Mouse (Mus musculus): Measurements from ENCODE around the gene Alkbh1. TPM values are rescaled to one million over a fixed set of nuclear protein-coding genes. Genes with fewer than 3 reads are reported as not detected.
"Not testable (repeated sequence)": the region's sequence is repeated elsewhere in the genome, so short reads cannot be mapped to it uniquely, and the experiment has no call there.

Gene Alkbh1
- 63.1 and 71.7 TPM in 2 replicates for polyA plus RNA-seq (2016; fragmentation: Nextera tagmentation; extraction: Ambion mirVana)

DNA sequence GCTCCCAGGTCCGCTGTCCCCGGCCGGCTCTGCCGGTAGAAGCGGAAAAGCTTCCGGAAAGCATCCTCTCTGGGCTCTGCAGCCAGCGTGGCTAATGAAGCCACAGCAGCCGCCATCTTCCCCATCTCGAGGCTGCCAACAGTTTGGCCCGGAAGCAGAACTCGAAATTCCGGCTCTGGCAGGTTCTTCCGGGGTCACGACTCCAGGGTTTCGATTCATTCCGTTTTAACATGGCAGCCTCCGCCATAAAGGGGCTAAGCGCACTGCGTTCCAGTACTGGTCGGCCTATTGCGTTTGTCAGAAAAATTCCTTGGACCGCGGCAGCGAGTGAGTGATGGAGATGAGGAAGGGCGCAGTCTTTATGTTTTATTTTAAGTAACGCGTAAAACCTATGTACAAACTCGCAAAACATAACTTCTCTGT, at the start of gene Alkbh1, which contains the start of gene Slirp:
TSS of gene Alkbh1 (minus strand) at position 318 of the 423 bp plus-strand sequence.
TSS of gene Slirp (plus strand) at position 197 of the 423 bp plus-strand sequence.
- peaks cover 67% of the 10 kb centered on the region for H3K36me3 ChIP-seq (replicated peaks)
- H3K4me3 ChIP-seq, result peak within 1 kb of the TSS; percentile 86
- H3K27ac ChIP-seq, result peak within 1 kb of the TSS; percentile 95
- H3K9me3 ChIP-seq, result no peaks in the 10 kb centered on the region
- H3K27me3 ChIP-seq (ENCODE audit: poor library complexity, severe bottlenecking), result no peaks in the 10 kb centered on the region
- H3K4me1 ChIP-seq, result peaks cover 25% of the 10 kb centered on the region
- WGBS, result 0% methylated on average over 28 of the region's 28 CpGs
- peak; percentile 89 for DNase-seq (ENCODE audit: extremely low spot score, low spot score)

DNA sequence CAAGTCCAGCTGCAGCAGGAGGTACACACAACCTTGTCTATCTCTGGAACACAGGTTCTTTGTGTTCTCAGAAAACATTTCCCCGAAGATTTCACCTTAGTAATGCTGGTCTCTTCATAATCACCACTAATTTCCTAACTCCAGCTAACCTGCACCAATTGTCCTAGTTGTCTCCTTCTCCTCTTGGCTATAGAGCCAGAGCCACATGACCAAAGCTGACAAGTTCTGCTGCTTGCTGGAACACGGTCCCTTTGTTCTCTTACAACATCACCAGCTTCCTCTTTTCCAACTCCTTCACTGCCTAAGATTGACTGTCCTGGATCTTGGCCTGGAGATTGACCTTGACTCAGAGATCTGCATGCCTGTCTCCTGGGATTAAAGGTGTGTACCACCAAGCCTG, 44.9 kb upstream of the Alkbh1 start:
- not testable (repeated sequence) for H3K4me3 ChIP-seq; H3K36me3 ChIP-seq (replicated peaks); DNase-seq (ENCODE audit: extremely low spot score, low spot score); H3K9me3 ChIP-seq; H3K27ac ChIP-seq; H3K27me3 ChIP-seq (ENCODE audit: poor library complexity, severe bottlenecking); H3K4me1 ChIP-seq
- WGBS, result 72% methylated on average over 2 of the region's 2 CpGs

GRCm38 (mm10) chr12:87482482-87482881, 38.7 kb upstream of the Alkbh1 start:
- not testable (repeated sequence) for H3K4me1 ChIP-seq; H3K4me3 ChIP-seq; H3K27me3 ChIP-seq (ENCODE audit: poor library complexity, severe bottlenecking)

GRCm38 (mm10) chr12:87474756-87475155, 30.9 kb upstream of the Alkbh1 start:
- no peak for DNase-seq (ENCODE audit: extremely low spot score, low spot score)

More at GRCm38 (mm10) chr12:87482482-87482881, 38.7 kb upstream of the Alkbh1 start:
- H3K27ac ChIP-seq; H3K36me3 ChIP-seq (replicated peaks); DNase-seq (ENCODE audit: extremely low spot score, low spot score); H3K9me3 ChIP-seq: not testable (repeated sequence)
- WGBS, result 89% methylated on average over 5 of the region's 5 CpGs

GRCm38 (mm10) chr12:87471964-87472786, 28.4 kb upstream of the Alkbh1 start, which contains the start of gene Snw1:
Gene Snw1, minus strand, starts transcription at chr12:87472274.
- Histone ChIP-seq H3K9me3 (no peaks in the 10 kb centered on the region), H3K27ac (peak within 1 kb of the TSS; percentile 97), H3K4me3 (peak within 1 kb of the TSS; percentile 88), H3K27me3 (ENCODE audit: poor library complexity, severe bottlenecking) (no peaks in the 10 kb centered on the region), H3K36me3 (replicated peaks) (peaks cover 28% of the 10 kb centered on the region), H3K4me1 (peaks cover 13% of the 10 kb centered on the region)
- DNase-seq (ENCODE audit: extremely low spot score, low spot score), result peak; percentile 94
- 3% methylated on average over 45 of the region's 45 CpGs for WGBS

More at GRCm38 (mm10) chr12:87474756-87475155, 30.9 kb upstream of the Alkbh1 start:
- H3K36me3 ChIP-seq (replicated peaks), result peaks cover 6% of the 10 kb centered on the region
- peaks cover 13% of the 10 kb centered on the region for H3K4me1 ChIP-seq
- H3K27me3 ChIP-seq (ENCODE audit: poor library complexity, severe bottlenecking), result no peaks in the 10 kb centered on the region
- no peaks in the 10 kb centered on the region for H3K9me3 ChIP-seq
- no peak overlapping the region for H3K4me3 ChIP-seq
- no peak overlapping the region for H3K27ac ChIP-seq
- 84% methylated on average over 3 of the region's 3 CpGs for WGBS

- no peak for DNase-seq (ENCODE audit: extremely low spot score, low spot score)
- under 1% methylated on average over 19 of the region's 19 CpGs for WGBS
- peak overlapping the region; percentile 97 for H3K27ac ChIP-seq
- H3K4me3 ChIP-seq, result peak overlapping the region; percentile 88
- no peaks in the 10 kb centered on the region for H3K9me3 ChIP-seq
- H3K36me3 ChIP-seq (replicated peaks), result peaks cover 35% of the 10 kb centered on the region
- H3K4me1 ChIP-seq, result peaks cover 13% of the 10 kb centered on the region
- no peaks in the 10 kb centered on the region for H3K27me3 ChIP-seq (ENCODE audit: poor library complexity, severe bottlenecking)
Observed at GRCm38 (mm10) chr12:87471421-87471963, 27.7 kb upstream of the Alkbh1 start.

DNA sequence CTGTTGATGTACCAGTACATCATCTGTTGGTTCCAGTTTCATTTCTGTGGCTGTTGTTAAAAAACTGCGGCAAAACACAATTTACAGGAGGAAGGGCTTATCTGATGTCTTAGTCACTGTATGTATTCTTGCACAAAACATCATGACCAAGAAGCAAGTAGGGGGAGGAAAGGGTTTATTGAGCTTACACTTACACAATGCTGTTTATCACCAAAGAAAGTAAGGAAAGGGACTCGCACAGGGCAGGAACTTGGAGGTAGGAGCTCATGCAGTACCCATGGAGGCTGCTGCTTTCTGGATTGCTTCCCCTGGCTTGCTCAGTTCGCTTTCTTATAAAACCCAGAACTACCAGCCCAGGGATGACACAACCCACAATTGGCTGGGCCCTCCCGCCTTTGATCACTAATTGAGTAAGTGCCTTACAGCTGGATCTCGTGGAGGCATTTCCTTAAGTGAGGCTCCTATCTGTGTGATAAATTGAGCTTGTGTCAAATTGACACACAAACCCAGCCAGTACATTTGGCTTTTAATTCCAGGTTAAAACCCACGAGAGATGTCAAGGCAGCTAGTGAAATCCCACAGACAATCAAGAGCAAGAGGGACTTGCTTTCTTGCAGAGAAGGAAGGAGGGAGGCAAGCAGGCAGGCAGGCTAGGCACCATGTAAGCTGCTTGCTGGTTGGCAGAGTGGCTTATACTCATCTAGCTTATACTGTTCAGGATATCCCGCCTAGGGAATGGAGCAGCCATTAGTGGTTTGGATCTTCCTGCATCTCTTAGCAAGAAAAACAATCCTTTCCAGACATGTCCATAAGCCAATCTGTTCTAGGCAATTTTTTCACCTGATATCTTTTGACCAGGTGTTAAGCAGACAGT, 26.7 kb upstream of the Alkbh1 start:
- Histone ChIP-seq H3K36me3 (replicated peaks) (peaks cover 43% of the 10 kb centered on the region), H3K9me3 (no peaks in the 10 kb centered on the region), H3K4me3 (peak overlapping the region; percentile 88), H3K27me3 (ENCODE audit: poor library complexity, severe bottlenecking) (no peaks in the 10 kb centered on the region), H3K27ac (peak overlapping the region; percentile 97), H3K4me1 (peaks cover 13% of the 10 kb centered on the region)
- DNase-seq (ENCODE audit: extremely low spot score, low spot score), result no peak
- WGBS, result 75% methylated on average over 7 of the region's 7 CpGs

GRCm38 (mm10) chr12:87464678-87465297, 21.0 kb upstream of the Alkbh1 start:
- Histone ChIP-seq H3K9me3 (no peaks in the 10 kb centered on the region), H3K27me3 (ENCODE audit: poor library complexity, severe bottlenecking) (no peaks in the 10 kb centered on the region), H3K36me3 (replicated peaks) (peaks cover 94% of the 10 kb centered on the region), H3K4me1 (no peaks in the 10 kb centered on the region), H3K4me3 (no peak overlapping the region), H3K27ac (no peak overlapping the region)
- DNase-seq (ENCODE audit: extremely low spot score, low spot score), result no peak
- WGBS, result 92% methylated on average over 6 of the region's 6 CpGs

DNA sequence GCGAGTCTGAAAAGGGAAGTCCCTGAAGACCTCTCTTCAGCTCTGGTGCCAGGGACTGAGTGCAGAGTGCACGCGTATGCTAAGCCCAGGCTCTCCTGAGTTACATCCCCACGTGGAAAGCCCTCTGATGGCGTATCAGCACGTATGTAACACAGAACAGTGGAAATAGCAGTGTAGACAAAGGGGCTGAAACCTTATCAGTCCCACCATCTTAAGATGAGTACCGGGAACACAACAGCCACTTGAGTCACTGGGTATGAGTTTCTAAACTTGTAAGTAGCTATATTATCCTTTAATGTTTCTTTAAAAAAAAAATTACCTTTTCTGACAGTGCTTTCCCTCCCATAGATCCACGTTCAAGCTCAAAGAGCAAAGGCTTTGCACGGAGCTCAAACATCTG, 5.6 kb upstream of the Alkbh1 start:
- no peak overlapping the region for H3K27ac ChIP-seq
- H3K4me1 ChIP-seq, result peaks cover 9% of the 10 kb centered on the region
- no peaks in the 10 kb centered on the region for H3K9me3 ChIP-seq
- WGBS, result 90% methylated on average over 9 of the region's 9 CpGs
- no peaks in the 10 kb centered on the region for H3K27me3 ChIP-seq (ENCODE audit: poor library complexity, severe bottlenecking)
- H3K4me3 ChIP-seq, result no peak overlapping the region
- H3K36me3 ChIP-seq (replicated peaks), result peaks cover 91% of the 10 kb centered on the region
- DNase-seq (ENCODE audit: extremely low spot score, low spot score), result no peak

DNA sequence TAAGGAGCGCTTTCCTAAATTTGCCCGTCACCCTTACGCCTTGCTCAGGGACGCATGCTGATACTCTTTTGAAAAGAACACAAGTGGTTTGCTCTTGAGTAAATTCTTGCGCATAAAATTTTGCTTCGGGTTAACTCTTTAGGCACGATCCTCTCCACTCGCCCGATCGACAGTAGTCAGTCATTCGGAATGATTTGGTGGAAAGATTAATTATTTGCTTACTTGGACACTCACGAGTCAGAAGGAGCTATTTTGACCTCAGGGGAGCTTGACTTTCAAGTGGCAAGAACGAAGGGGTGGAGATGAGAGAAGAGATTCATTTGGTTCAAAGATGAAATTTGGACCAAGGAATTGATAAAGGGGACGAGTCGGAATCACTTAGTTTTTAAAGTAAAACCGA, 394 bp upstream of the Alkbh1 start:
- no peaks in the 10 kb centered on the region for H3K27me3 ChIP-seq (ENCODE audit: poor library complexity, severe bottlenecking)
- H3K4me1 ChIP-seq, result peaks cover 25% of the 10 kb centered on the region
- peak overlapping the region; percentile 86 for H3K4me3 ChIP-seq
- H3K36me3 ChIP-seq (replicated peaks), result peaks cover 67% of the 10 kb centered on the region
- H3K27ac ChIP-seq, result peak overlapping the region; percentile 95
- DNase-seq (ENCODE audit: extremely low spot score, low spot score), result no peak
- 7% methylated on average over 16 of the region's 16 CpGs for WGBS
- H3K9me3 ChIP-seq, result no peaks in the 10 kb centered on the region

DNA sequence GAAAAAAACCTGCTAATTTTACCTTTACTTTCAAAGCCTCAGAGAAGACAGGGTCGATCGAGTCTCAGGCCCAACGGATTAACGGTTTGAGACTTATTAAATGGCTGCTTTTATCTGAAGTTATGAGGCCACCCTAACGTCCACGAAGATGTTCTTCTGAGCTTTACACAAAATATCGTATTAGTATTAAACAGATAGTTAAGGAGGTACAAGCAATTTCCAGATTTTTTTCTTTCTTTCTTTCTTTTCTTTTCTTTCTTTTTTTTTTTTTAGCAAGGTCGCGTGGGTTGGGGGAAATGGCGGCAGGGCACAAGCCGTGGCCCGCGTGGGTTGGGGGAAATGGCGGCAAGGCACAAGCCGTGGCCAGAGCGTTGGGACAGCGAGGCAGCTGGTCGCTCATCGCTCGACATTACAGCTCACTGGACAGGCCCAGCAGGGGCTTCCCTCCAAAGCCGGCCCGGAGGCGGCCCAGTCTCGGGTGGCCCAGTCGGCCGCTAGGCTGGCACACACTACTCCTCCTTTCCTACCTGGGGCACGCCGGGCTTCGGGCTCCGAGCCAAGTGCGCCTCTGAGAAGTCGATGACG, 610 bp downstream of the Alkbh1 start:
- peak overlapping the region; percentile 86 for H3K4me3 ChIP-seq
- DNase-seq (ENCODE audit: extremely low spot score, low spot score), result no peak
- no peaks in the 10 kb centered on the region for H3K27me3 ChIP-seq (ENCODE audit: poor library complexity, severe bottlenecking)
- peaks cover 25% of the 10 kb centered on the region for H3K4me1 ChIP-seq
- peak overlapping the region; percentile 95 for H3K27ac ChIP-seq
- WGBS, result 0% methylated on average over 33 of the region's 33 CpGs
- peaks cover 67% of the 10 kb centered on the region for H3K36me3 ChIP-seq (replicated peaks)
- H3K9me3 ChIP-seq, result no peaks in the 10 kb centered on the region

All from forebrain, embryonic 10.5 days (tissue).